Mouse (Mus musculus): ENCODE measurements at regions not wholly inside any gene's neighbourhood (a gene's known extent, or its start where the extent isn't known, plus 50 kb on each side); places are given as distances from the start of the nearest gene placed in this dataset.

- no peak for DNase-seq (ENCODE audit: low spot score in 2 of 2)
Observed at GRCm38 (mm10) chr5:132690784-132691183, 147.6 kb upstream of the Auts2 start.

GRCm38 (mm10) chr5:132675261-132675660 is 132.1 kb upstream of the Auts2 start:
- no peak for DNase-seq (ENCODE audit: low spot score in 2 of 2)

GRCm38 (mm10) chr5:132673599-132674305 is 130.6 kb upstream of the Auts2 start:
- no peak for DNase-seq (ENCODE audit: low spot score in 2 of 2)

GRCm38 (mm10) chr5:132671496-132671895 is 128.4 kb upstream of the Auts2 start:
- DNase-seq (ENCODE audit: low spot score in 2 of 2): no peak

- DNase-seq (ENCODE audit: low spot score in 2 of 2): no peak
Observed at GRCm38 (mm10) chr5:132667316-132667715, 124.2 kb upstream of the Auts2 start.

GRCm38 (mm10) chr5:132661266-132661665 is 118.1 kb upstream of the Auts2 start:
- no peak for DNase-seq (ENCODE audit: low spot score in 2 of 2)

- no peak for DNase-seq (ENCODE audit: low spot score in 2 of 2)
Observed at GRCm38 (mm10) chr5:132660036-132660435, 116.9 kb upstream of the Auts2 start.

- no peak for DNase-seq (ENCODE audit: low spot score in 2 of 2)
Observed at GRCm38 (mm10) chr5:132654382-132654781, 111.2 kb upstream of the Auts2 start.

GRCm38 (mm10) chr5:132653694-132654300 is 110.7 kb upstream of the Auts2 start:
- no peak for DNase-seq (ENCODE audit: low spot score in 2 of 2)

GRCm38 (mm10) chr5:132652201-132652600 is 109.1 kb upstream of the Auts2 start:
- no peak for DNase-seq (ENCODE audit: low spot score in 2 of 2)

GRCm38 (mm10) chr5:132649771-132650170 is 106.6 kb upstream of the Auts2 start:
- DNase-seq (ENCODE audit: low spot score in 2 of 2): no peak

- DNase-seq (ENCODE audit: low spot score in 2 of 2): no peak
Observed at GRCm38 (mm10) chr5:132648751-132649150, 105.6 kb upstream of the Auts2 start.

- DNase-seq (ENCODE audit: low spot score in 2 of 2): no peak
Observed at GRCm38 (mm10) chr5:132644646-132645172, 101.6 kb upstream of the Auts2 start.

GRCm38 (mm10) chr5:132643270-132643669 is 100.1 kb upstream of the Auts2 start:
- no peak for DNase-seq (ENCODE audit: low spot score in 2 of 2)

- no peak for DNase-seq (ENCODE audit: low spot score in 2 of 2)
Observed at GRCm38 (mm10) chr5:132633198-132633884, 90.2 kb upstream of the Auts2 start.

GRCm38 (mm10) chr5:132621751-132622150 is 78.6 kb upstream of the Auts2 start:
- DNase-seq (ENCODE audit: low spot score in 2 of 2): no peak

GRCm38 (mm10) chr5:132617241-132617640 is 74.1 kb upstream of the Auts2 start:
- no peak for DNase-seq (ENCODE audit: low spot score in 2 of 2)

GRCm38 (mm10) chr5:132609251-132609650 is 66.1 kb upstream of the Auts2 start:
- no peak for DNase-seq (ENCODE audit: low spot score in 2 of 2)

- DNase-seq (ENCODE audit: low spot score in 2 of 2): no peak
Observed at GRCm38 (mm10) chr5:132606216-132606615, 63.1 kb upstream of the Auts2 start.

GRCm38 (mm10) chr5:132594796-132595195 is 51.7 kb upstream of the Auts2 start:
- no peak for DNase-seq (ENCODE audit: low spot score in 2 of 2)

Data from adrenal gland, postnatal 4 days (tissue).